Mouse (Mus musculus) liver, adult (tissue): ENCODE data around the gene Pold4.

Source experiments
- GATA4 ChIP-seq: IDR thresholded peaks from 2 replicates; pipeline ENCODE4 v1.6.1; 2014; ENCODE audit warnings: mild to moderate bottlenecking, low read length; ENCODE audit not compliant: insufficient replicate concordance

Pold4 gene

GRCm38 (mm10) chr19:4217140-4217539, 14.6 kb upstream of the Pold4 start:
- TF ChIP-seq GATA4 = no peak

- no peak for TF ChIP-seq GATA4
Observed at GRCm38 (mm10) chr19:4217855-4218254, 13.8 kb upstream of the Pold4 start.

GRCm38 (mm10) chr19:4218293-4218692, 13.4 kb upstream of the Pold4 start:
- no peak for TF ChIP-seq GATA4

- no peak for TF ChIP-seq GATA4
Observed at GRCm38 (mm10) chr19:4218784-4219183, 12.9 kb upstream of the Pold4 start.

GRCm38 (mm10) chr19:4219943-4220342, 11.8 kb upstream of the Pold4 start:
- TF ChIP-seq GATA4 = no peak

- TF ChIP-seq GATA4 = no peak
Observed at GRCm38 (mm10) chr19:4220416-4220815, 11.3 kb upstream of the Pold4 start.

- TF ChIP-seq GATA4 = no peak
Observed at GRCm38 (mm10) chr19:4220957-4221743, 10.5 kb upstream of the Pold4 start.

GRCm38 (mm10) chr19:4222165-4222564, 9.5 kb upstream of the Pold4 start:
- TF ChIP-seq GATA4 = no peak

- no peak for TF ChIP-seq GATA4
Observed at GRCm38 (mm10) chr19:4226779-4227178, 4.9 kb upstream of the Pold4 start.

GRCm38 (mm10) chr19:4227446-4227845, 4.3 kb upstream of the Pold4 start:
- no peak for TF ChIP-seq GATA4

GRCm38 (mm10) chr19:4227894-4228678, 3.6 kb upstream of the Pold4 start:
- no peak for TF ChIP-seq GATA4

GRCm38 (mm10) chr19:4228891-4229290, 2.8 kb upstream of the Pold4 start:
- TF ChIP-seq GATA4 = no peak

GRCm38 (mm10) chr19:4229451-4230076, 2.1 kb upstream of the Pold4 start:
- no peak for TF ChIP-seq GATA4

GRCm38 (mm10) chr19:4230415-4230814, 1.3 kb upstream of the Pold4 start:
- TF ChIP-seq GATA4 = no peak

- TF ChIP-seq GATA4 = no peak
Observed at GRCm38 (mm10) chr19:4232186-4232572, 480 bp downstream of the Pold4 start.

GRCm38 (mm10) chr19:4232651-4233050, 952 bp downstream of the Pold4 start:
- TF ChIP-seq GATA4 = no peak

- no peak for TF ChIP-seq GATA4
Observed at GRCm38 (mm10) chr19:4234548-4234947, 2.8 kb downstream of the Pold4 start.

GRCm38 (mm10) chr19:4240247-4240668, 8.6 kb downstream of the Pold4 start:
- no peak for TF ChIP-seq GATA4
